Mouse (Mus musculus) CH12.LX (cell line): ENCODE results near the gene Ppp1r32. TPM values are rescaled to one million over a fixed set of nuclear protein-coding genes. Genes with fewer than 3 reads are reported as not detected.

ENCODE experiments used
- polyA plus RNA-seq: library from polyadenylated mRNA; unstranded; fragments of >175 nt; gene quantifications from 2 replicates; pipeline ENCODE4 v1.2.1, GENCODE M21; 2012; ENCODE audit warnings: low read depth; ENCODE audit not compliant: insufficient read length
- total RNA-seq, 2 experiments: library from RNA; depleted of rRNA; stranded (reverse); fragments of 300-350 nt in 1 of 2; fragments of >200 nt in 1 of 2; gene quantifications; 2 replicates each; pipeline ENCODE4 v1.2.3; 2012 to 2014

The Ppp1r32 gene
- total and polyA plus RNA-seq, 3 experiments: 0.49 TPM; not detected in 2

Other genes with a start within 250 kb of the Ppp1r32 start
- gene Myrf, start 242.2 kb downstream of the Ppp1r32 start, total RNA-seq (2012; rRNA removed): 0.04 and 0.13 TPM in 2 replicates
- gene Myrf, start 242.2 kb downstream of the Ppp1r32 start, total RNA-seq (2014; rRNA removed): not detected in 2 replicates
- gene Myrf, start 242.2 kb downstream of the Ppp1r32 start, polyA plus RNA-seq: 0.10 and 0.11 TPM in 2 replicates
- gene Dagla, start 178.1 kb downstream of the Ppp1r32 start, total RNA-seq (2012; rRNA removed): 0.21 and 0.55 TPM in 2 replicates
- gene Dagla, start 178.1 kb downstream of the Ppp1r32 start, total RNA-seq (2014; rRNA removed): not detected in 2 replicates
- gene Dagla, start 178.1 kb downstream of the Ppp1r32 start, polyA plus RNA-seq: 0.12 and 0.21 TPM in 2 replicates
- not detected in 2 replicates for gene Syt7, start 93.8 kb downstream of the Ppp1r32 start, total RNA-seq (2012; rRNA removed)
- gene Syt7, start 93.8 kb downstream of the Ppp1r32 start, total RNA-seq (2014; rRNA removed): not detected in 2 replicates
- not detected in 2 replicates for gene Syt7, start 93.8 kb downstream of the Ppp1r32 start, polyA plus RNA-seq
- gene Lrrc10b, start 25.5 kb downstream of the Ppp1r32 start, total RNA-seq (2012; rRNA removed): not detected in 2 replicates
- not detected in 2 replicates for gene Lrrc10b, start 25.5 kb downstream of the Ppp1r32 start, total RNA-seq (2014; rRNA removed)
- gene Lrrc10b, start 25.5 kb downstream of the Ppp1r32 start, polyA plus RNA-seq: not detected in 2 replicates
- 25.6 and 29.3 TPM in 2 replicates for gene Cpsf7, start 42.3 kb upstream of the Ppp1r32 start, total RNA-seq (2012; rRNA removed)
- 28.8 and 30.8 TPM in 2 replicates for gene Cpsf7, start 42.3 kb upstream of the Ppp1r32 start, total RNA-seq (2014; rRNA removed)
- 47.8 and 48.8 TPM in 2 replicates for gene Cpsf7, start 42.3 kb upstream of the Ppp1r32 start, polyA plus RNA-seq
- 31.7 and 35.7 TPM in 2 replicates for gene Sdhaf2, start 43.2 kb upstream of the Ppp1r32 start, total RNA-seq (2012; rRNA removed)
- gene Sdhaf2, start 43.2 kb upstream of the Ppp1r32 start, total RNA-seq (2014; rRNA removed): 85.6 and 96.0 TPM in 2 replicates
- gene Sdhaf2, start 43.2 kb upstream of the Ppp1r32 start, polyA plus RNA-seq: 54.6 and 57.3 TPM in 2 replicates
- 24.0 and 28.1 TPM in 2 replicates for gene Tmem216, start 73.3 kb upstream of the Ppp1r32 start, total RNA-seq (2012; rRNA removed)
- gene Tmem216, start 73.3 kb upstream of the Ppp1r32 start, total RNA-seq (2014; rRNA removed): 25.7 and 31.8 TPM in 2 replicates
- 19.9 and 23.7 TPM in 2 replicates for gene Tmem216, start 73.3 kb upstream of the Ppp1r32 start, polyA plus RNA-seq
- 137 and 161 TPM in 2 replicates for gene Cyb561a3, start 94.2 kb upstream of the Ppp1r32 start, total RNA-seq (2012; rRNA removed)
- gene Cyb561a3, start 94.2 kb upstream of the Ppp1r32 start, total RNA-seq (2014; rRNA removed): 180 and 211 TPM in 2 replicates
- gene Cyb561a3, start 94.2 kb upstream of the Ppp1r32 start, polyA plus RNA-seq: 301 and 327 TPM in 2 replicates
- 14.7 and 15.9 TPM in 2 replicates for gene Tmem138, start 94.4 kb upstream of the Ppp1r32 start, total RNA-seq (2012; rRNA removed)
- gene Tmem138, start 94.4 kb upstream of the Ppp1r32 start, total RNA-seq (2014; rRNA removed): 14.0 and 14.1 TPM in 2 replicates
- 25.8 and 30.9 TPM in 2 replicates for gene Tmem138, start 94.4 kb upstream of the Ppp1r32 start, polyA plus RNA-seq
- gene Ddb1, start 122.4 kb upstream of the Ppp1r32 start, total RNA-seq (2012; rRNA removed): 319 and 365 TPM in 2 replicates
- 299 and 311 TPM in 2 replicates for gene Ddb1, start 122.4 kb upstream of the Ppp1r32 start, total RNA-seq (2014; rRNA removed)
- gene Ddb1, start 122.4 kb upstream of the Ppp1r32 start, polyA plus RNA-seq: 406 and 451 TPM in 2 replicates
- 10.0 and 11.0 TPM in 2 replicates for gene Tkfc, start 122.7 kb upstream of the Ppp1r32 start, total RNA-seq (2012; rRNA removed)
- 2.4 TPM in 2 replicates for gene Tkfc, start 122.7 kb upstream of the Ppp1r32 start, total RNA-seq (2014; rRNA removed)
- gene Tkfc, start 122.7 kb upstream of the Ppp1r32 start, polyA plus RNA-seq: 14.9 and 15.0 TPM in 2 replicates
- gene Vwce, start 151.3 kb upstream of the Ppp1r32 start, total RNA-seq (2012; rRNA removed): 0.13 and 0.21 TPM in 2 replicates
- 0.04 TPM in 1 of 2 replicates, not detected in the other for gene Vwce, start 151.3 kb upstream of the Ppp1r32 start, total RNA-seq (2014; rRNA removed)
- 1.0 and 1.3 TPM in 2 replicates for gene Vwce, start 151.3 kb upstream of the Ppp1r32 start, polyA plus RNA-seq
- 0.08 TPM in 1 of 2 replicates, not detected in the other for gene Pga5, start 195.1 kb upstream of the Ppp1r32 start, total RNA-seq (2012; rRNA removed)
- gene Pga5, start 195.1 kb upstream of the Ppp1r32 start, total RNA-seq (2014; rRNA removed): not detected in 2 replicates
- gene Pga5, start 195.1 kb upstream of the Ppp1r32 start, polyA plus RNA-seq: not detected in 2 replicates
- gene Vps37c, start 205.8 kb upstream of the Ppp1r32 start, total RNA-seq (2012; rRNA removed): 9.5 and 10.8 TPM in 2 replicates
- 4.9 and 6.2 TPM in 2 replicates for gene Vps37c, start 205.8 kb upstream of the Ppp1r32 start, total RNA-seq (2014; rRNA removed)
- 13.0 and 13.4 TPM in 2 replicates for gene Vps37c, start 205.8 kb upstream of the Ppp1r32 start, polyA plus RNA-seq